Mouse (Mus musculus): ENCODE measurements around the gene Unc5a. TPM values are rescaled to one million over a fixed set of nuclear protein-coding genes. Genes with fewer than 3 reads are reported as not detected.

Gene Unc5a
- polyA plus RNA-seq, 1 experiment from 2014 or later = 5.0 TPM

GRCm38 (mm10) chr13:55022256-55022655 lies 73.0 kb downstream of the Unc5a start:
- H3K36me3 ChIP-seq = peaks cover 6% of the 10 kb centered on the region; the same call in 1 of the 2 replicates
- H3K4me3 ChIP-seq = no peak overlapping the region
- H3K4me1 ChIP-seq = no peaks in the 10 kb centered on the region
- no peaks in the 10 kb centered on the region for H3K27me3 ChIP-seq
- no peaks in the 10 kb centered on the region for H3K9me3 ChIP-seq
- no peak overlapping the region for H3K4me2 ChIP-seq
- H3K27ac ChIP-seq = no peak overlapping the region
- no peak for ATAC-seq (ENCODE audit: borderline replicate concordance, extremely low read depth, low FRiP score, low TSS enrichment)
- 63% methylated on average over 4 of the region's 4 CpGs for WGBS
- no peak overlapping the region for H3K9ac ChIP-seq

GRCm38 (mm10) chr13:55022715-55023114 lies 73.5 kb downstream of the Unc5a start:
- 60% methylated on average over 9 of the region's 9 CpGs for WGBS
- H3K4me2 ChIP-seq = no peak overlapping the region

GRCm38 (mm10) chr13:55024215-55024614 lies 75.0 kb downstream of the Unc5a start:
- 78% methylated on average over 2 of the region's 2 CpGs for WGBS
- no peak for ATAC-seq (ENCODE audit: borderline replicate concordance, extremely low read depth, low FRiP score, low TSS enrichment)

More at GRCm38 (mm10) chr13:55022715-55023114, 73.5 kb downstream of the Unc5a start:
- ATAC-seq (ENCODE audit: borderline replicate concordance, extremely low read depth, low FRiP score, low TSS enrichment) = no peak
- Histone ChIP-seq H3K4me1 (no peaks in the 10 kb centered on the region), H3K36me3 (peaks cover 8% of the 10 kb centered on the region; the same call in 1 of the 2 replicates), H3K27me3 (no peaks in the 10 kb centered on the region), H3K9me3 (no peaks in the 10 kb centered on the region), H3K9ac (no peak overlapping the region), H3K4me3 (no peak overlapping the region), H3K27ac (no peak overlapping the region)

GRCm38 (mm10) chr13:55040016-55040415 lies 90.8 kb downstream of the Unc5a start:
- Histone ChIP-seq H3K9me3 (no peaks in the 10 kb centered on the region), H3K27ac (no peak overlapping the region), H3K4me3 (no peak overlapping the region), H3K27me3 (no peaks in the 10 kb centered on the region), H3K9ac (no peak overlapping the region), H3K36me3 (peaks cover 8% of the 10 kb centered on the region; the same call in 1 of the 2 replicates), H3K4me1 (no peaks in the 10 kb centered on the region), H3K4me2 (no peak overlapping the region)
- ATAC-seq (ENCODE audit: borderline replicate concordance, extremely low read depth, low FRiP score, low TSS enrichment) = no peak
- 95% methylated on average over 2 of the region's 2 CpGs for WGBS

More at GRCm38 (mm10) chr13:55024215-55024614, 75.0 kb downstream of the Unc5a start:
- Histone ChIP-seq H3K4me1 (no peaks in the 10 kb centered on the region), H3K27me3 (no peaks in the 10 kb centered on the region), H3K36me3 (peaks cover 14% of the 10 kb centered on the region), H3K9me3 (no peaks in the 10 kb centered on the region), H3K9ac (no peak overlapping the region), H3K27ac (no peak overlapping the region), H3K4me2 (no peak overlapping the region), H3K4me3 (no peak overlapping the region)

- H3K4me2 ChIP-seq = no peak overlapping the region
- H3K9me3 ChIP-seq = no peaks in the 10 kb centered on the region
- no peaks in the 10 kb centered on the region for H3K4me1 ChIP-seq
- no peak for ATAC-seq (ENCODE audit: borderline replicate concordance, extremely low read depth, low FRiP score, low TSS enrichment)
- no peaks in the 10 kb centered on the region for H3K27me3 ChIP-seq
- peaks cover 4% of the 10 kb centered on the region for H3K36me3 ChIP-seq
- H3K4me3 ChIP-seq = no peak overlapping the region
- no peak overlapping the region for H3K27ac ChIP-seq
- 87% methylated on average over 3 of the region's 3 CpGs for WGBS
- H3K9ac ChIP-seq = no peak overlapping the region
Observed at GRCm38 (mm10) chr13:55047706-55048105, 98.5 kb downstream of the Unc5a start.

Other genes with a start within 250 kb of the Unc5a start
- gene Cdhr2, start 247.9 kb upstream of the Unc5a start, polyA plus RNA-seq (2015; fragmentation: Nextera tagmentation; extraction: Ambion mirVana) = 0.10 and 0.13 TPM in 2 replicates
- 0.24 and 0.42 TPM in 2 replicates for gene Gprin1, start 199.5 kb upstream of the Unc5a start, polyA plus RNA-seq (2015; fragmentation: Nextera tagmentation; extraction: Ambion mirVana)
- gene Sncb, start 182.8 kb upstream of the Unc5a start, polyA plus RNA-seq (2015; fragmentation: Nextera tagmentation; extraction: Ambion mirVana) = 0.21 TPM in 1 of 2 replicates, not detected in the other
- gene Eif4e1b, start 165.4 kb upstream of the Unc5a start, polyA plus RNA-seq (2015; fragmentation: Nextera tagmentation; extraction: Ambion mirVana) = not detected in 2 replicates
- gene Tspan17, start 160.0 kb upstream of the Unc5a start, polyA plus RNA-seq (2015; fragmentation: Nextera tagmentation; extraction: Ambion mirVana) = 17.0 and 18.1 TPM in 2 replicates
- 1.0 and 1.2 TPM in 2 replicates for gene Hk3, start 72.0 kb downstream of the Unc5a start, polyA plus RNA-seq (2015; fragmentation: Nextera tagmentation; extraction: Ambion mirVana)
- 23.2 and 26.3 TPM in 2 replicates for gene Uimc1, start 150.9 kb downstream of the Unc5a start, polyA plus RNA-seq (2015; fragmentation: Nextera tagmentation; extraction: Ambion mirVana)
- gene Zfp346, start 155.9 kb downstream of the Unc5a start, polyA plus RNA-seq (2015; fragmentation: Nextera tagmentation; extraction: Ambion mirVana) = 19.5 and 20.1 TPM in 2 replicates
- not detected in 2 replicates for gene Gm17617, start 184.1 kb downstream of the Unc5a start, polyA plus RNA-seq (2015; fragmentation: Nextera tagmentation; extraction: Ambion mirVana)
- gene Fgfr4, start 203.2 kb downstream of the Unc5a start, polyA plus RNA-seq (2015; fragmentation: Nextera tagmentation; extraction: Ambion mirVana) = 19.9 and 20.2 TPM in 2 replicates